In the genomic region with DNA sequence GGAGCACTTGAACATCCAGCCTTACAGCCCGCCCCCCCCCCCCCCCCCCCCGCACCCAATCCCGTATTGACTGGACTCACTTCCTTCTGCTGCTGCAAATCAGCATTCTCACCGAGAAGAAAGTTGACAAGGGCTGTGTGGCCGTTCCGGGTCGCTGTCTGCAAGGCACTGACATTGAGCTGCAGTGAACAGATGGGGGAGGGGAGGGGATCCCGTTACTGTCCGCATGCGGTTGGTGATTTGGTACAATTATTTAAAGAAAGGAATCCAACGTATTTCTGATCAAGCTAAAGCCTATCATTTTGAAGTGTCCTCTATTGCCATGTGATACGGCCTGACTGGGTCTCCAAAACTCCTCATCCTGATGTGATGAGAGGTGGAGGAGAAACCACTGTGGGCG, we compare ENCODE assay signal across 8 mouse cellular contexts. TPM values are rescaled to one million over a fixed set of nuclear protein-coding genes. Genes with fewer than 3 reads are reported as not detected.
DNase-seq lines count a peak whose midpoint lies in the region; ATAC-seq and TF ChIP-seq lines count a peak whose summit lies in the region.
"Had no signal": no experiment of that assay in that cellular context is flagged by ENCODE, and none has a peak within 500 bp of the region (broad histone marks: within the 10 kb centered on the region; RNA-seq: fewer than 3 reads in every experiment).

No protein-coding gene starts in this region.

- peaks cover 0 to 16% of the 10 kb centered on the region in 2 experiments; a peak in 3 of 4 replicates for H3K4me1 ChIP-seq in CH12.LX (ENCODE audit: control insufficient read depth in 1 of 2, insufficient read depth in 2 of 2)
- H3K4me1 ChIP-seq in bone marrow, adult 2 months (ENCODE audit: control insufficient read depth, insufficient read depth, low read length), result no peaks in the 10 kb centered on the region; the same call in 1 of the 2 replicates
- no peaks in the 10 kb centered on the region for H3K4me1 ChIP-seq in forebrain, embryonic 16.5 days (replicated peaks; ENCODE audit: control insufficient read depth, insufficient read depth, low read length)

- DNase-seq in CH12.LX (ENCODE audit: extremely low read depth) (peak; percentile 8), liver (peak; percentile 55)
- DNase-seq in heart, postnatal 4 days, result peak; percentile 53
- no peak for DNase-seq in urinary bladder, postnatal 4 days (ENCODE audit: low spot score in 2 of 2)

- no peak for TF ChIP-seq EP300 in CH12.LX (IDR thresholded peaks at IDR 0.05; ENCODE audit: low read length)

- no peaks in the 10 kb centered on the region for H3K36me3 ChIP-seq in CH12.LX (replicated peaks in 1 of 2; ENCODE audit: control insufficient read depth in 1 of 2, insufficient read depth in 1 of 2, low read length in 1 of 2)
- no peaks in the 10 kb centered on the region for H3K36me3 ChIP-seq in forebrain, embryonic 16.5 days (ENCODE audit: control insufficient read depth, insufficient read depth)

- no peak overlapping the region for H3K9ac ChIP-seq in CH12.LX (ENCODE audit: insufficient read depth, low read depth)
- no peak overlapping the region for H3K9ac ChIP-seq in forebrain, embryonic 16.5 days (replicated peaks; ENCODE audit: low read depth, low read length)

- 24% methylated on average over 13 of the region's 13 CpGs for WGBS in bone marrow, adult 2 months
- WGBS in forebrain, embryonic 16.5 days, result 42% methylated on average over 12 of the region's 13 CpGs

- no peak for TF ChIP-seq CTCF in CH12.LX (conservative IDR thresholded peaks at IDR 0.05 in 1 of 2, IDR thresholded peaks at IDR 0.05 in 1 of 2; ENCODE audit: low read depth in 2 of 2, low read length in 2 of 2)
- 0 out of 2 replicates have a peak, but pooled peaks have one; percentile 4 for TF ChIP-seq CTCF in bone marrow, adult 2 months (IDR thresholded peaks at IDR 0.05; ENCODE audit: control insufficient read depth, insufficient read depth, low read length)

- H3K4me2 ChIP-seq in CH12.LX (ENCODE audit: insufficient read depth, low read depth, poor library complexity, severe bottlenecking), result no peak overlapping the region
- no peak overlapping the region for H3K4me2 ChIP-seq in forebrain, embryonic 16.5 days (ENCODE audit: low read length)

- H3K79me2 ChIP-seq in CH12.LX (replicated peaks; ENCODE audit: control insufficient read depth, extremely low read depth, insufficient read depth, poor library complexity, severe bottlenecking), result no peaks in the 10 kb centered on the region

- no peaks in the 10 kb centered on the region for H3K9me3 ChIP-seq in CH12.LX (replicated peaks; ENCODE audit: low read length)
- no peaks in the 10 kb centered on the region for H3K9me3 ChIP-seq in forebrain, embryonic 16.5 days (ENCODE audit: control insufficient read depth, low read length)

- in situ Hi-C loops in CH12.LX (cut with MboI; ENCODE audit: low pct_ligation_motif_present, low pct_unique_long_range_greater_than_20kb, low sequenced_read_pairs), result no loop called here

- no peak overlapping the region for H3K27ac ChIP-seq in CH12.LX (ENCODE audit: insufficient read depth, low read depth)
- H3K27ac ChIP-seq in bone marrow, adult 2 months (ENCODE audit: control insufficient read depth, insufficient read depth, low read depth, low read length, poor library complexity), result no peak overlapping the region
- H3K27ac ChIP-seq in forebrain, embryonic 16.5 days (ENCODE audit: low read length), result no peak overlapping the region

- ATAC-seq in monocyte, adult 5-6 weeks (replicated peaks; ENCODE audit: insufficient number of reproducible peaks, low FRiP score, low TSS enrichment, poor library complexity, severe bottlenecking), result no peak
- ATAC-seq in forebrain, embryonic 16.5 days, result no peak

- no peak overlapping the region for H3K4me3 ChIP-seq in CH12.LX (replicated peaks in 1 of 3; ENCODE audit: low read depth in 2 of 3, low read length in 2 of 3, poor library complexity in 1 of 3)
- H3K4me3 ChIP-seq in bone marrow, adult 2 months (replicated peaks; ENCODE audit: control insufficient read depth, low read depth, low read length), result no peak overlapping the region
- no peak overlapping the region for H3K4me3 ChIP-seq in forebrain, embryonic 16.5 days (replicated peaks; ENCODE audit: low read length)

- TF ChIP-seq POLR2A in CH12.LX (IDR thresholded peaks at IDR 0.05; ENCODE audit: low read depth, low read length), result no peak
- no peak for TF ChIP-seq POLR2A in bone marrow, adult 2 months (IDR thresholded peaks at IDR 0.05; ENCODE audit: borderline replicate concordance, control insufficient read depth, low read depth, low read length)

- peak; percentile 14 for TF ChIP-seq RAD21 in CH12.LX (IDR thresholded peaks at IDR 0.05; ENCODE audit: low read depth, low read length)

- no peaks in the 10 kb centered on the region for H3K27me3 ChIP-seq in CH12.LX (replicated peaks)
- no peaks in the 10 kb centered on the region for H3K27me3 ChIP-seq in forebrain, embryonic 16.5 days (replicated peaks; ENCODE audit: control insufficient read depth, insufficient read depth, low read length)

- dilution Hi-C loops in CH12.LX (cut with MboI; ENCODE audit: extremely low pct_ligation_motif_present, extremely low pct_unique_long_range_greater_than_20kb, low sequenced_read_pairs), result no loop called here

TF ChIP-seq in CH12.LX, 34 proteins besides CTCF, POLR2A, EP300 and RAD21:
- TF ChIP-seq PAX5 (IDR thresholded peaks at IDR 0.05; ENCODE audit: low read length) (no peak), NRF1 (IDR thresholded peaks at IDR 0.05; ENCODE audit: low read depth, low read length) (no peak), MAFK (IDR thresholded peaks at IDR 0.05; ENCODE audit: insufficient replicate concordance, low read length) (no peak), SMC3 (IDR thresholded peaks at IDR 0.05; ENCODE audit: low read depth, low read length) (no peak), KAT2A (IDR thresholded peaks at IDR 0.05; ENCODE audit: insufficient replicate concordance, low read length) (no peak), CHD2 (IDR thresholded peaks at IDR 0.05; ENCODE audit: low read length) (no peak), ETS1 (conservative IDR thresholded peaks at IDR 0.05; ENCODE audit: low read depth, low read length) (no peak), GABPA (IDR thresholded peaks at IDR 0.05; ENCODE audit: insufficient replicate concordance, low read depth, low read length) (no peak), NELFE (IDR thresholded peaks at IDR 0.05; ENCODE audit: low read depth, low read length) (no peak), CHD1 (IDR thresholded peaks at IDR 0.05; ENCODE audit: low read depth, low read length) (no peak), BHLHE40 (IDR thresholded peaks at IDR 0.05; ENCODE audit: low read depth, low read length) (no peak), IRF4 (IDR thresholded peaks at IDR 0.05; ENCODE audit: low read depth, low read length) (no peak), JUN (IDR thresholded peaks at IDR 0.05; ENCODE audit: insufficient read depth, low read depth, low read length) (no peak), MXI1 (IDR thresholded peaks at IDR 0.05; ENCODE audit: low read depth, low read length) (no peak), MEF2A (IDR thresholded peaks at IDR 0.05; ENCODE audit: borderline replicate concordance, low read depth, low read length) (no peak)

RNA-seq across cellular contexts. Expression of a gene that starts 35.2 kb away (rescaled TPM):
- total RNA-seq in CH12.LX (2012; rRNA removed) (0.08 and 0.13 TPM in 2 replicates), CH12.LX (2014; rRNA removed) (not detected in 2 replicates)
- polyA plus RNA-seq in CH12.LX (2012; ENCODE audit: insufficient read length, low read depth), result not detected in 2 replicates
- not detected in 2 replicates for polyA plus RNA-seq in bone marrow, adult 2 months (2011; ENCODE audit: insufficient read depth, insufficient read length, low replicate concordance, missing spikeins)
- total RNA-seq in heart, postnatal 4 days (2021), result under 1 TPM; 0.62 to 0.83 TPM
- total RNA-seq in monocyte, adult 5-6 weeks (2017), result 0.19 TPM in 1 of 3 replicates, not detected in the others
- polyA plus RNA-seq in forebrain, embryonic 16.5 days (2015; fragmentation: Nextera tagmentation; extraction: Ambion mirVana), result not detected in 2 replicates

RNA-seq across cellular contexts. Expression of a gene that starts 47.7 kb away (rescaled TPM):
- total RNA-seq in CH12.LX (2012; rRNA removed) (17.2 and 18.0 TPM in 2 replicates), CH12.LX (2014; rRNA removed) (21.6 and 23.8 TPM in 2 replicates)
- 31.0 and 37.5 TPM in 2 replicates for polyA plus RNA-seq in CH12.LX (2012; ENCODE audit: insufficient read length, low read depth)
- polyA plus RNA-seq in bone marrow, adult 2 months (2011; ENCODE audit: insufficient read depth, insufficient read length, low replicate concordance, missing spikeins), result 7.5 and 11.2 TPM in 2 replicates
- 10 to 100 TPM; 16.4 to 17.6 TPM for total RNA-seq in heart, postnatal 4 days (2021)
- 8.9 to 26.0 TPM (median 24.2 TPM) in 3 replicates for total RNA-seq in monocyte, adult 5-6 weeks (2017)
- 24.3 and 27.7 TPM in 2 replicates for polyA plus RNA-seq in forebrain, embryonic 16.5 days (2015; fragmentation: Nextera tagmentation; extraction: Ambion mirVana)

RNA-seq across cellular contexts. Expression of a gene that starts 54.7 kb away (rescaled TPM):
- total RNA-seq in CH12.LX (2012; rRNA removed), result not detected in 2 replicates
- not detected in 2 replicates for total RNA-seq in CH12.LX (2014; rRNA removed)
- polyA plus RNA-seq in CH12.LX (2012; ENCODE audit: insufficient read length, low read depth), result not detected in 2 replicates
- polyA plus RNA-seq in bone marrow, adult 2 months (2011; ENCODE audit: insufficient read depth, insufficient read length, low replicate concordance, missing spikeins), result not detected in 2 replicates
- total RNA-seq in heart, postnatal 4 days (2021), result not detected
- total RNA-seq in monocyte, adult 5-6 weeks (2017), result not detected in 3 replicates
- not detected in 2 replicates for polyA plus RNA-seq in forebrain, embryonic 16.5 days (2015; fragmentation: Nextera tagmentation; extraction: Ambion mirVana)
- polyA plus RNA-seq: limb, embryonic 14.5 days had no signal

Comparison
In these comparisons a context has a peak if more than half of its experiments do, and no peak if none do; other contexts are left out.
1. DNase-seq: peak in CH12.LX (single experiment), heart, postnatal 4 days (single experiment) and liver (single experiment); none in urinary bladder, postnatal 4 days (0 of 2).